Mouse (Mus musculus) MEL (cell line): Measurements from ENCODE around the gene Pan2.
A peak's percentile ranks its signal among the peaks of the same experiment; 100 is the strongest.

ENCODE experiments used
- CTCF ChIP-seq, 3 experiments: IDR thresholded peaks in 2 of 3; conservative IDR thresholded peaks in 1 of 3; 2 replicates each; pipeline ENCODE4 v1.5.1; 2011 to 2012; ENCODE audit warnings: low read length in 3 of 3, low read depth in 2 of 3, mild to moderate bottlenecking in 2 of 3, improper control_type of control experiment in 1 of 3, inconsistent platforms in 1 of 3, mixed read lengths in 1 of 3, moderate library complexity in 1 of 3; ENCODE audit not compliant: control insufficient read depth in 1 of 3, insufficient read depth in 1 of 3, poor library complexity in 1 of 3, severe bottlenecking in 1 of 3
- ETS1 ChIP-seq: IDR thresholded peaks from 2 replicates; pipeline ENCODE4 v1.6.1; 2012; ENCODE audit warnings: low read depth, mild to moderate bottlenecking, inconsistent platforms, low read length, improper control_type of control experiment, moderate library complexity
- GATA1 ChIP-seq: IDR thresholded peaks from 2 replicates; pipeline ENCODE4 v1.6.1; 2011; ENCODE audit warnings: low read depth, low read length, improper control_type of control experiment
- HCFC1 ChIP-seq: IDR thresholded peaks from 2 replicates; pipeline ENCODE4 v1.6.1; 2012; ENCODE audit warnings: low read depth, mild to moderate bottlenecking, inconsistent platforms, low read length, improper control_type of control experiment, moderate library complexity
- JUND ChIP-seq: IDR thresholded peaks from 2 replicates; pipeline ENCODE4 v1.6.1; 2011; ENCODE audit warnings: low read depth, mild to moderate bottlenecking, improper control_type of control experiment, low read length
- MAX ChIP-seq: IDR thresholded peaks from 2 replicates; pipeline ENCODE4 v1.6.1; 2011; ENCODE audit warnings: low read length, improper control_type of control experiment
- NELFE ChIP-seq: IDR thresholded peaks from 2 replicates; pipeline ENCODE4 v1.6.1; 2011; ENCODE audit warnings: low read depth, low read length, improper control_type of control experiment
- POLR2A ChIP-seq, 2 experiments: IDR thresholded peaks; 2 replicates each; pipeline ENCODE4 v1.6.1; 2011 to 2012; ENCODE audit warnings: low read length in 2 of 2, mild to moderate bottlenecking in 2 of 2, control low read depth in 1 of 2, improper control_type of control experiment in 1 of 2, low read depth in 1 of 2, moderate library complexity in 1 of 2; ENCODE audit not compliant: control insufficient read depth in 1 of 2, insufficient read depth in 1 of 2, poor library complexity in 1 of 2
- RCOR1 ChIP-seq: IDR thresholded peaks from 2 replicates; pipeline ENCODE4 v1.6.1; 2012; ENCODE audit warnings: low read depth, mild to moderate bottlenecking, inconsistent platforms, low read length, improper control_type of control experiment
- SMC3 ChIP-seq: IDR thresholded peaks from 2 replicates; pipeline ENCODE4 v1.6.1; 2011; ENCODE audit warnings: low read depth, low read length, improper control_type of control experiment
- TBP ChIP-seq: IDR thresholded peaks from 2 replicates; pipeline ENCODE4 v1.8.0; 2011; ENCODE audit warnings: low read depth, low read length, improper control_type of control experiment
- USF1 ChIP-seq: IDR thresholded peaks from 2 replicates; pipeline ENCODE4 v1.6.1; 2014; ENCODE audit warnings: low read depth, mild to moderate bottlenecking, inconsistent platforms, low read length, improper control_type of control experiment, moderate library complexity
- ZKSCAN1 ChIP-seq: IDR thresholded peaks from 2 replicates; pipeline ENCODE4 v1.6.1; 2012; ENCODE audit warnings: low read depth, mild to moderate bottlenecking, inconsistent platforms, low read length, improper control_type of control experiment, moderate library complexity

DNA sequence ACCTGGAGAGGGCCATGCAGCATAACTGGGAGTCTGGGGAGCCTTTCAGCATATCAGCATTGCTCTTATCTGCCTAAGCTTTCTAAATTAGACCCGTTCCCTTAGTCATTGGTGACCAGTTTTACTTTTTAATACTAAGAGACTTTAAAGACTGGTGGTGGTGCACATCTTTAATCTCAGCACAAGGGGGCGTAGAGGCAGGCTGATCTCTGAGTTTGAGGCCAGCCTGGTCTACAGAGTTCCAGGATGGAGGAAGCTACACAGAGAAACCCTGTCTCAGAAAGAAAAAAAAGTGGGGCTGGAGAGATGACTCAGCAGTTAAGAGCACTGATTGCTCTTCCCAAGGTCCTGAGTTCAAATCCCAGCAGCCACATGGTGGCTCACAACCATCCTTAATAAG is 37.1 kb downstream of the Pan2 start:
- no peak for TF ChIP-seq HCFC1
- peak; percentile 41 to 60 (median 44) for TF ChIP-seq CTCF (IDR thresholded peaks at IDR 0.05 in 2 of 3, conservative IDR thresholded peaks at IDR 0.05 in 1 of 3; ENCODE audit: control insufficient read depth in 1 of 3, insufficient read depth in 1 of 3, low read depth in 2 of 3, low read length in 3 of 3, poor library complexity in 1 of 3, severe bottlenecking in 1 of 3)
- peak; percentile 44 for TF ChIP-seq SMC3
- no peak for TF ChIP-seq MAX
- TF ChIP-seq POLR2A (IDR thresholded peaks at IDR 0.05; ENCODE audit: control insufficient read depth in 1 of 2, insufficient read depth in 1 of 2, low read depth in 1 of 2, low read length in 2 of 2, poor library complexity in 1 of 2) = no peak
- TF ChIP-seq GATA1 = peak; percentile 61; the same call in 1 of the 2 replicates
- no peak for TF ChIP-seq TBP
- TF ChIP-seq NELFE = no peak
- TF ChIP-seq ETS1 = no peak
- no peak for TF ChIP-seq RCOR1
- no peak for TF ChIP-seq JUND
- no peak for TF ChIP-seq USF1
- no peak for TF ChIP-seq ZKSCAN1
